Comparison of ENCODE assay signal across 10 mouse cellular contexts in the genomic region with DNA sequence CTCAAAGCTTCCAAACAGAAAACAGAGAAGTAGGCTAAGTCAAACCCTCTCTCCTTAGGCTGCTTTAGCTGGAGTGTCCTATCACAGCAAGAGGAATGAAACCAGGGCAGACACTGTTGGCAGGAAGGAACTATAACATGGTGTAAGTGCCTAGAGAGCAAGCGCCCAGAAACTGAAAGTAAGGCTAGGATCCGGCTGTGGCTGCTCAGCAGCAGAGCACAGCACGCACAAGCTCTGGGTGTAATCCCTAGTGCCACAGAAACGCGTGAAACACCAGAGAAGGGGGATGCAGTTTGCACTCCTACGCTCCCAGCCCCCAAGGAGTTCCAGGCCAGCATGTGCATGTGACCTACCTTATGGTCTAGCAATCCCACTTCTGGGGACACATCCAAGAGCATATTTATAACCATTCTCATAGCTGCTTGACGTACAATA. TPM values are rescaled to one million over a fixed set of nuclear protein-coding genes. Genes with fewer than 3 reads are reported as not detected.
DNase-seq lines count a peak whose midpoint lies in the region; ATAC-seq lines count a peak whose summit lies in the region.
"Had no signal": no experiment of that assay in that cellular context is flagged by ENCODE, and none has a peak within 500 bp of the region (broad histone marks: within the 10 kb centered on the region; RNA-seq: fewer than 3 reads in every experiment).

No protein-coding gene starts in this region.

- 72% methylated on average over 7 of the region's 7 CpGs for WGBS in forebrain, embryonic 15.5 days
- WGBS in forebrain, embryonic 13.5 days: 87% methylated on average over 7 of the region's 7 CpGs
- 61% methylated on average over 7 of the region's 7 CpGs for WGBS in heart, embryonic 14.5 days
- 55% methylated on average over 7 of the region's 7 CpGs for WGBS in liver, embryonic 12.5 days (ENCODE audit: insufficient replicate concordance)

- peak overlapping the region; percentile 44 for H3K27ac ChIP-seq in forebrain, embryonic 15.5 days (replicated peaks)
- H3K27ac ChIP-seq in forebrain, embryonic 13.5 days: no peak overlapping the region
- peak overlapping the region; percentile 38 to 64; a peak in 2 of 4 replicates for H3K27ac ChIP-seq in heart, embryonic 14.5 days (replicated peaks in 1 of 2; ENCODE audit: control insufficient read depth in 1 of 2, insufficient read depth in 1 of 2, low read depth in 2 of 2, low read length in 2 of 2)
- peak overlapping the region; percentile 46 for H3K27ac ChIP-seq in liver, embryonic 12.5 days

- DNase-seq in retina, postnatal 1 day: peak; percentile 33
- DNase-seq in retina, embryonic 14.5 days (ENCODE audit: low spot score): no peak
- peak; percentile 49 to 67 for DNase-seq in right cerebral cortex, postnatal 10 days (ENCODE audit: low spot score in 2 of 2)
- DNase-seq in urinary bladder, postnatal 25 days (ENCODE audit: low spot score): no peak

- no peak overlapping the region for H3K4me2 ChIP-seq in forebrain, embryonic 15.5 days (replicated peaks)
- no peak overlapping the region for H3K4me2 ChIP-seq in forebrain, embryonic 13.5 days
- H3K4me2 ChIP-seq in heart, embryonic 14.5 days (ENCODE audit: low read length): peak overlapping the region; percentile 46
- H3K4me2 ChIP-seq in liver, embryonic 12.5 days: peak overlapping the region; percentile 47

- peaks cover 28% of the 10 kb centered on the region for H3K4me1 ChIP-seq in forebrain, embryonic 15.5 days
- peaks cover 19% of the 10 kb centered on the region for H3K4me1 ChIP-seq in forebrain, embryonic 13.5 days
- H3K4me1 ChIP-seq in heart, embryonic 14.5 days (ENCODE audit: control insufficient read depth in 2 of 2, insufficient read depth in 2 of 2, low read length in 2 of 2): peaks cover 16 to 36% of the 10 kb centered on the region in 2 experiments
- H3K4me1 ChIP-seq in liver, embryonic 12.5 days: peaks cover 65% of the 10 kb centered on the region

- H3K9me3 ChIP-seq in forebrain, embryonic 15.5 days: no peaks in the 10 kb centered on the region
- no peaks in the 10 kb centered on the region for H3K9me3 ChIP-seq in forebrain, embryonic 13.5 days (replicated peaks)
- H3K9me3 ChIP-seq in heart, embryonic 14.5 days (ENCODE audit: control insufficient read depth, low read length): no peaks in the 10 kb centered on the region
- no peaks in the 10 kb centered on the region for H3K9me3 ChIP-seq in liver, embryonic 12.5 days (replicated peaks)

- 0 out of 2 replicates have a peak overlapping the region, but pooled peaks have one; percentile 8 for H3K9ac ChIP-seq in forebrain, embryonic 15.5 days (replicated peaks)
- H3K9ac ChIP-seq in forebrain, embryonic 13.5 days: no peak overlapping the region; the same call in 1 of the 2 replicates
- H3K9ac ChIP-seq in heart, embryonic 14.5 days (ENCODE audit: low read length): peak overlapping the region; percentile 25; the same call in 1 of the 2 replicates
- peak overlapping the region; percentile 44; the same call in 1 of the 2 replicates for H3K9ac ChIP-seq in liver, embryonic 12.5 days

- H3K36me3 ChIP-seq in forebrain, embryonic 15.5 days: no peaks in the 10 kb centered on the region
- H3K36me3 ChIP-seq in forebrain, embryonic 13.5 days (ENCODE audit: poor library complexity, severe bottlenecking): no peaks in the 10 kb centered on the region
- no peaks in the 10 kb centered on the region for H3K36me3 ChIP-seq in heart, embryonic 14.5 days (ENCODE audit: control insufficient read depth, insufficient read depth, low read length)
- no peaks in the 10 kb centered on the region for H3K36me3 ChIP-seq in liver, embryonic 12.5 days

- no peak for ATAC-seq in forebrain, embryonic 15.5 days (replicated peaks)
- no peak for ATAC-seq in forebrain, embryonic 13.5 days
- no peak for ATAC-seq in heart, embryonic 14.5 days (ENCODE audit: insufficient number of reproducible peaks, insufficient read depth, low FRiP score, low read depth)
- no peak for ATAC-seq in liver, embryonic 12.5 days

- H3K4me3 ChIP-seq in forebrain, embryonic 15.5 days: no peak overlapping the region
- no peak overlapping the region for H3K4me3 ChIP-seq in forebrain, embryonic 13.5 days
- H3K4me3 ChIP-seq in heart, embryonic 14.5 days (ENCODE audit: control insufficient read depth in 1 of 2, insufficient read depth in 1 of 2, low read depth in 1 of 2, low read length in 2 of 2): 0 out of 4 replicates have a peak overlapping the region, but pooled peaks of 1 of the 2 experiments have one; percentile 10
- no peak overlapping the region for H3K4me3 ChIP-seq in liver, embryonic 12.5 days
- H3K4me3 ChIP-seq: erythroblast, embryonic 14.5 days; myocyte had no signal

- H3K27me3 ChIP-seq in forebrain, embryonic 15.5 days: no peaks in the 10 kb centered on the region
- H3K27me3 ChIP-seq in forebrain, embryonic 13.5 days: no peaks in the 10 kb centered on the region
- no peaks in the 10 kb centered on the region for H3K27me3 ChIP-seq in heart, embryonic 14.5 days (ENCODE audit: control insufficient read depth, insufficient read depth, low read length)
- H3K27me3 ChIP-seq in liver, embryonic 12.5 days (replicated peaks): no peaks in the 10 kb centered on the region

RNA-seq across cellular contexts. Expression of a gene that starts 41.2 kb away (rescaled TPM):
- 17.0 and 20.9 TPM in 2 replicates for polyA plus RNA-seq in forebrain, embryonic 15.5 days (2015; fragmentation: Nextera tagmentation; extraction: Ambion mirVana)
- polyA plus RNA-seq in forebrain, embryonic 13.5 days (2015; fragmentation: Nextera tagmentation; extraction: Ambion mirVana): 10.3 and 11.5 TPM in 2 replicates
- polyA plus RNA-seq in heart, embryonic 14.5 days (2014; fragmentation: Nextera tagmentation; extraction: Ambion mirVana): 16.2 and 18.5 TPM in 2 replicates
- polyA plus RNA-seq in liver, embryonic 12.5 days (2016; fragmentation: Nextera tagmentation; extraction: Ambion mirVana): 7.0 and 7.1 TPM in 2 replicates

Comparison
In these comparisons a context has a peak if more than half of its experiments do, and no peak if none do; other contexts are left out.
1. DNase-seq: peak in retina, postnatal 1 day (single experiment) and right cerebral cortex, postnatal 10 days (2 of 2); none in retina, embryonic 14.5 days (single experiment) and urinary bladder, postnatal 25 days (single experiment).
2. H3K4me2 ChIP-seq: peak in heart, embryonic 14.5 days (single experiment) and liver, embryonic 12.5 days (single experiment); none in forebrain, embryonic 15.5 days (single experiment) and forebrain, embryonic 13.5 days (single experiment).